Mouse (Mus musculus): ENCODE data around the gene Armh3.

GRCm38 (mm10) chr19:46042476-46043011 lies 44.3 kb upstream of the Armh3 start:
- TF ChIP-seq CTCF (IDR thresholded peaks at IDR 0.05; ENCODE audit: control insufficient read depth, insufficient read depth, insufficient replicate concordance, low read depth, low read length) (no peak), POLR2A (IDR thresholded peaks at IDR 0.05; ENCODE audit: control insufficient read depth, low read depth, low read length) (no peak)

Measured in testis, adult 2 months (tissue).